Mouse (Mus musculus): ENCODE data around the gene Ccdc114.
"Not testable (repeated sequence)": the region's sequence is repeated elsewhere in the genome, so short reads cannot be mapped to it uniquely, and the experiment has no call there.

Ccdc114 gene

DNA sequence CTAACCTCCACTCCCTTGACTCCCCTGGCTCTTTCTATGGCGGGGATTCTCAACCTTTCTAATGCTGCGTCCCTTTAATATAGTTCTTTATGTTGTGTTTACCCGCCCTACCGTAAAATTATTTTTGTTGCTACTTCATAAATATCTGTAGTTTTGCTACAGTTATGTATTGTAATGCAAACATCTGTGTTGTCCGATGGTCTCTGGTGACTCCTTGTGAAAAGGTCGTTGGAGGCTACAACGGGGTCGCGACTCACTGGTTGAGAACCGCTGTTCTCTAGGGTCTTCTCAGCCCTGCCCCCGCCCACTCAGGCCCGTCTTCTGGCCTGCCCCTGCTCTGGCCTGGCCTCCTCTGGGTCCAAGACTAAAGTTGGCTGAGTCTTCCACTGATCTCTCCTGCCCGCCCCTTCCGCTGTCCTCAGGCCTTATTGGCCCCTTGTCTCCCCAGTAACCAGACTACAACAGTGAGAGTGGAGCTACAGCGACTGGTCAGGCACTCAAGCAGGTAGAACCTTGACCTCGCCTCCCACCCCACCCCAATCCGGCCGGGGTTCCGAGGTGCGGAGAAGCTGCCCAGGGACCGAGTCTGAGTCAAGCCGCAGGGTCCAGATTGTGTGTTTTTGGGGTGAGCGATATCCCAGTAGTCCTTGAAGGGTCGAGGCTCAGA, at the start of gene Ccdc114:
Ccdc114 (plus strand) TSS at position 311 of the 667 bp plus-strand sequence.
- peak; percentile 85 for DNase-seq (ENCODE audit: low spot score)

DNA sequence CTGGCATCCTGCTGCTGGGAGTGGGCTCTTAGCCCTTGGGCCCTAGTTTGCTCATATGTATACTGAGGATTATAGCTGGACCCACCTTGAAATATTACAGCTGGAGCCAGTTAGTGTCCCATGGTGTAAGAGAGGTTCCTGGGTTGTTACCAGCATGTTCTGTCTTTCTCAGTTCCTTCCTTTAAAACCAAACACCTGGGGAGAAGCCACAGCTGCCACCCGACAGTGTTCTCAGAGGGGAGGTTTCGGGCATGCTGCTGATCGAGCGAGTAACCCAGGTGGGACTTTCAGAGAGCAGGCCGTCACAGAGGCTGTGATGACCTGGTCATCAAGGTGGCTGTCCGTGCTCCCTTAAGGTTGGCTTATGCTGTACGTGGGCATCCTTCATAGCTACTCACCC, 47.0 kb upstream of the Ccdc114 start:
- no peak for DNase-seq (ENCODE audit: low spot score)

DNA sequence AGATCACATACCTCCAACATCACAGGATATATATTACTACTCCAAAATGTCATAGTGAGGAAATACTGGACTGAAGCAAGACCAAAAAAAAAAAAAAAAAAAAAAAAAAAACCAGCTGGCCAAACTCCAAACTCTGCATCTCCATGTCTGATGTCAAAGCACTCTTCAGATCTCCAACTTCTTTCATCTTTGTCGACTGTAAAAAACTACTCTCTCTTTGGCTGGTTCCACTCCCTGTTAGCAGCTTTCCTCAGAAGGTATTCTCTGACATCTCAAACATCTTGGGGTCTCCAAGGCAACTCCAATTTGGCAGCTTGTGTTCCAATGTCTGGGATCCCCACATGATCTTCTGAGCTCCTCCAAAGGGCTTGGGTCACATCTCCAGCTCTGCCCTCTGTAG, 45.6 kb upstream of the Ccdc114 start, which contains the start of gene Grin2d:
Grin2d (minus strand) TSS at position 101 of the 400 bp plus-strand sequence.
- DNase-seq (ENCODE audit: low spot score) = not testable (repeated sequence)

DNA sequence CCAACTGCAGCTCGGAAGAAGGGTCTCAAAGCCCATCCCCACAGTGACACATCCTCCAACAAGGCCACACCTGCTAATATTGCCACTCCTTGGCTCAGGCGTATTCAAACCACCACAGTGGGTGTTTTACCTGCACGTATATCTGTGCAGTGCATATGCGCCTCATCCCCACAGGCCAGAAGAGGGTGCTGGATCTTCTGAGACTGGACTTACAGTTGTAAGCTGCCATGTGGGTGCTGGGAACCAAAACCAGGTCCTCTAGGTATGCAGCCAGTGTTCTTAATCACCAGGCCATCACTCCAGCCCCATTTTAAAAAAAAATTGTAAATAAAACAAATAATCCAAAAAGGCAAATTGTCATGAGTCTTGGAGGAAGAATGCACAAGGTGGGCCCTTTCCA, 43.3 kb upstream of the Ccdc114 start:
- no peak for DNase-seq (ENCODE audit: low spot score)

DNA sequence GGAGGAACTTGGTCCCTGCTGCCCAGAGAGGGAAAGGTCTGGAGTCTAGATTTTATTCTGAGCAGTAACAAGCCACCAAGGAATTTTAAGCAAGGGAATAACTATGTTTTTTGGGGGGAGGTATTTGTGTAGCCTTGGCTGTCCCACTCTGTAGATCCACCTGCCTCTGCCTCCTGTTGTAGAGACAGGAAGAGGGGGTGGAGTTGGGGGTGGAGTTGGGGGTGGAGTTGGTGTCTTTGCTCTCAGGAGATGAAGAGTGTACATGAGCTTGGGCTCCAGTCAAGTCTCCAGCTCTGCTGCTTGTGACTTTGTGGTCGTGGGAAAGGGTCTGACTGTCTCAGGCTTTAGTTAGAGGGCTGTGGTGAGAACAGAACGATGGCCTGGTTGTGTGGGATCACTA, 42.9 kb upstream of the Ccdc114 start:
- no peak for DNase-seq (ENCODE audit: low spot score)

DNA sequence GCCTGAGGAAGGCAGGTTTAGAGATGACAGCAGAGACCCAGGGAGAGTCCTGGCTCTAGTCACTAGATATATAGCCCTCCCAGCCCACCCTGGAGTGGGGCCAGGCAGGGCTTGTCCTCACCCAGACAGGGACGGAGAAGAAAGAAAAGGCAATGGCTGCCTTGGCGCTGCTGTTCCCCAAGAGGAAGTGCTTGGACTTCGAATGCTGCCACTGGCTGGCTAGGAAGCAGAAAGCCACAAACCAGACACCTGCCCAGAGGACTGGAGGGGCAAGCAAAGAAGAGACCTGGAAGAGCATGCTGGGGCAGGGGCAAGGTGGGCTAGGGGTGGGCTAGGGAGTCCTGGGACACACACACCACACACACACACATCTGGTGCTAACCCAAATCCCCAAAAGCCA, 36.6 kb upstream of the Ccdc114 start:
- DNase-seq (ENCODE audit: low spot score) = no peak

DNA sequence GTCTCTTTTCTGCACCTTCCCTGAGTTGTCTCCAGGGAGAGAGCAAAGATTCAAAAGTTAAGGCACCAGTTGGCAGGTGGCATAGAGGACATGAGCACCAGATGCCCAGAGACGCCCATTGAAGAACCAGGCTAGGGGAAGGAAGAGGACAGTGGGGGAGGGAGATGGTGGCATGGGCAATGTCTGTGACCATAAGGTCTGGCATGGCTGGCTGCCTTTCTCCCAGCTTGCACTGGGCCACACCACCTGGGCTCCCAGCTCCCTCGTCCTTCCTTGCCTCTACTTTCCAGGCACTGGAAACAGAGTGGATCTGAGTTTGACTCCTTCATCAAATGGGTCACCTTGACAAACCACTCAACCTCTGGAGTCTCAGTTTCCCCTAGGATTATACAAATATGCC, 31.2 kb upstream of the Ccdc114 start:
- no peak for DNase-seq (ENCODE audit: low spot score)

DNA sequence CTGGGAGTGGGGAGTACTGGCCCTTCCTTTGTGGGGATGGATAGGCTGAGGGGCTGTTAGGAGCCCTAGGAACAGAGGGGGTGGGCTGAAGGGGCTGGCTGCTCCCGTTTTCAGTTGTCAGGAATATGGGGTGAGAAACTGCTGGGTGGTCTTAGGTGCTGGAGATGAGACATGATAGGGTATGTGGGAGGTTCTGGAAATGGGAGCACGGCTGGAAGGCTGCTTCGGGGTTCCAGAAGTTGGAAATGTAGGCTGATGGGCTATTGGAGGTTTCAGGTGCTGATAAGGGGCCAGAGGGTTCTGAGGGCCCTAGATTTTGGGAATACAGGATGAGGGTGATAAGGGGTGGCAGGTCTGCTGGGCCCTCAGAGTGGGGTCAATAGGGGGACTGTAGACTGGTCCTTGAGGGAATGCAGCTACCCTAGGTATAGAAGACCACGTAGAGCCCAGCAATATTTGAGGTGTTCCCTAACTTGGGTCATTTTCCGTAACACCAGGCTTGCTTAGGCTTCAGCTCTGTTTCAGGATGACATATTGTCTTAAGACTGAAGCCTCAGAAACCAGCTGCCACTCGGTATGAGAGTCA, 27.8 kb upstream of the Ccdc114 start:
- DNase-seq (ENCODE audit: low spot score) = no peak

DNA sequence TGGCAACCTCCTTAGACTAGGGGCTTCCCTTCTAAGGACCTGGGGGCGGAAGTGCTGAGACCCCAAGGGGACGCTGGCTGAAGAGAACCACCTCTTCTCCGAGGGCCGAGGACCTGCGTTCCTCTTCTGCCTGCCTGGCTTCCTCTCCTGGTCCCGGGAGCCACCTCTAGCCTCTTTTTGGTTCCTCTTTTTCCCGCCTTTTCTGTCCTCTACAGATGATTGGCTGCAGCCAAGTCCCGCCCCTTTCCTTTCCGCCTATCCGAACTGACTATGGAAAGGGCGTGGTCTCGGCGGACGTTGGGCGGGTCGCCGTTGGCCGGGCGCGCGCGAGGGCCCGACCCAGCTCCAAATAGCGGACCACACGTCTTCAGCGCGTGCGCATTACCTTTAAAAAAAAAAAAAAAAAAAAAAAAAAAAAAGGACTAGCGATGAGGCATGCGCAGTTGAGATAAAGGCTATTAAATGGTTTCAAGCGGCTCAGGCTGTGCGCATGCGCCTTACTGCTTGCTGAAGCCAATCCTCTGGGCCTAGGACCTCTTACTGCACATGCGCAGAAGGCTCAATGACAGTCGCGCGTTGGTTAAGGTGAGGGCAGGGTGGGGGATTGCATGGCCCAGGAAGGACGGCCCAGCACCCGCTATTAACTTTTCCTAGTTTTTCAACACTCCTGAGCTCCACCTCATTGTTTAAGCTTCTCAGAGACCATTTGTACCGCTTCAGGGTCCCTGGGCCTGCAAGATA, 27.2 kb upstream of the Ccdc114 start, which contains the start of the genes Syngr4 and Tmem143:
Syngr4 (minus strand) TSS at position 198 of the 741 bp plus-strand sequence.
Tmem143 (plus strand) TSS at position 425 of the 741 bp plus-strand sequence.
- peak; percentile 98 for DNase-seq (ENCODE audit: low spot score)

DNA sequence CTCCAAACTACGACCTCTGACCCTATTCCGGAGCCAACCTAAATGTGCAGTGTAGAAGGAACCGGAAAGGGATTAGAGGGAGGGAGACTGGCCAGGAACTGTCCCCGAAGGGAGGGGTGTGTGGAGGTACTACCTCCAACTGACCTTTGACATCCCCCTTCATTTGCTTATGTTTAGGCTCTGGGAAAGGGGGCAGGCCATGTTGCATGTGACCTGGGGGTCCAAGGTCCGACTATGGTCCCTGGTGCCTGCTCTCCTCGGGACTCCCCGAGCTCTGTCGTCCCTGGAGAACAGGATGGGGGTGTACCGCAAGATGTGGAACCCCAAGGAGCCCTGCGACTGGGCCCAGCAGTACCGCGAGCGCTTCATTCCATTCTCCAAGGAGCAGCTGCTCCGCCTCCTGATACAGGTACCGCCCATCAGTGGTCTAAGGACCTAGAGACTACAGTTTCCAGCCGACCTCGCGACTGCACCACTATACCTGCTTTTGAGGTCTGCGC, 26.6 kb upstream of the Ccdc114 start:
- peak; percentile 62 for DNase-seq (ENCODE audit: low spot score)

DNA sequence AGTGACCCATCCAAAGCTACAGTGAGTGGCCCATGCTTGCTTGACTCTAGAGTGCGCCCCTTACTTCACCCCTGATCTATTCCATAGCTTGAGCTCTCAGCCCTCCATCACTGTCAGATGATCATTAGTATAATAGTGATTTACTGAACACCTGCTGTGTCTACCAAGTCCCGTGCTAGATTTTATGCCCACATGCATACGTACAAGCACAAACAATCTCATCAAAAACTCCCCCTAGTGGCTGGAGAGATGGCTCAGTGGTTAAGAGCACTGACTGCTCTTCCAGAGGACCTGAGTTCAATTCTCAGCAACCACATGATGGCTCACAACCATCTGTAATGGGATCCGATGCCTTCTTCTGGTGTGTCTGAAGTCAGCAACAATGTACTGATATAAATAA, 25.7 kb upstream of the Ccdc114 start:
- DNase-seq (ENCODE audit: low spot score) = peak; percentile 28

DNA sequence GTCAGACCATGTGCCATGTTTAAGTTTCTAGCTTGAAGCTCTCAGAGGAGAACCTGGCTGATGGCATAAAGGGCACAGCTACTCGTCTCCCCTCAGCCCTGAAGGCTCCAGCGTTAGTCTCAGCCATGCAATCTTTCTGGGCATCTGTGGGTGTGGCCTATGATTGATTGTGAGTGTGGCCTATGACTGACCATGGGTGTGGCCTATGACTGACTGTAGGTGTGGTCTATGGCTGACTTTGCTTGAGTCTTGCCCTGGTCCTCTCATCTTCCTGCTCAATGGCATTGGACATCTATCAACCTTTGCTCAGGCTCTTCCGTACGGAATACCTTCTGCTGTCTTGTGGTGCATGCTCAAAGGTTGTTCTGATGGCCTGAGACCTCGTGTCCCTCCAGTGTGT, 22.3 kb upstream of the Ccdc114 start:
- no peak for DNase-seq (ENCODE audit: low spot score)

DNA sequence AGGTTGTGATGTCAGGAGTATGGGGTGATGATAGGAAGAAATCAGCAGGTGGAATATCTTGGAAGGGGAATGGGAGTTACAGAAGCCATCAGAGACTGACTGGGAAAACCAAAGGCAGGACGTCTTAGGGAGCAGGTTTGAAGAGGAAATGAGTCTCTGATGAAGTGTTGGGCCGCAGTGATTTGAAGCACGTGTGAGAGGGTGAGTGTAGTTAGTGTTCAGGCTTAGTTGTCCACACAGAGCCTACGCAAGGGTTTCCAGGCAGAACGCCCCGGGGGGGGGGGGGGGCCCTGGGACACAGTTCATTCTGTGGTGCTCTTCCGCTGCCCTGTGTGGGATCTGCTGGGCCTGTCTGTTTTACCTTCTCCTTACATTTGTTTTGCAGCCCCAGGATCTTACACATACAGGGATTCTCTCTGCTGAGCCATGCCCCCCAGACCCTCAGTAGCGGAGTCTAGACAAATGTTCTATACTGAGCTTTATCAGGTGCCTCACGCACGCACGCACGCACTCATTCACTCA, 21.3 kb upstream of the Ccdc114 start:
- DNase-seq (ENCODE audit: low spot score) = no peak

DNA sequence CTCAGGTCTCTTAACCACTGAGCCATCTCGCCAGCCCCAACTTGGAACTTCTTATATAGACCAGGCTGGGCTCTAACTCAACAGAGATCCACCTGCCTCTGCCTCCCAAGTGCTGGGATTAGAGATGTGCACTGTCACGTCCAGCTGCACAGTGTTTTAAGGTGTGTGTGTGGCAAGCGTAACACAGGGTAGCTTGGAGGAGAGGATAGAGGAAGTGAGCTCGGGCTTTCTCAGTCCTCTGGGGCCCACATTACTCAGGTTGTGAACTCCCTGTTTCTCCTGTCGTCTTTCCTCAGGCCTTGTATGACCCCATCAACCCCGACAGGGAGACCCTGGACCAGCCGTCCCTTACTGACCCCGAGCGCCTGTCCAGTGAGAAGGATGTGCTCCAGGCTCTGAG, 17.2 kb upstream of the Ccdc114 start:
- no peak for DNase-seq (ENCODE audit: low spot score)

DNA sequence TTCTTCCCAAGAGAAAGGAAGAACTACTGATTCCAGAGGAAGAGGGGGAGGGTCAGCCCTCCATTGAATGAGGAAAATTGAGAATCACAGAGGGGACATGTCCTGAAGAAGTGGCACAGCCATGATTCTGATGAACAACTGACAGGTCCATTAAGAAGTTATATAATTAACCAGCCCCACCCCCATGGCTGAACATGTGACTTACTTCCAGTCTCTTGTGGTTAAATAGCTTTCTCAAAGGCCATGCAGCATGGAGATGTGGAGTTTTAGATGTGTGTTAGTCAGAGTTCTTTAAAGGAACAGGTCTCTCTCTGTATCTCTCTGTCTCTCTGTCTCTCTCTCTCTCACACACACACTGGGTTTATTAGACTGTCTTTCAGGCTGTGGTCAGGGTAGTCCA, 15.5 kb upstream of the Ccdc114 start:
- no peak for DNase-seq (ENCODE audit: low spot score)

DNA sequence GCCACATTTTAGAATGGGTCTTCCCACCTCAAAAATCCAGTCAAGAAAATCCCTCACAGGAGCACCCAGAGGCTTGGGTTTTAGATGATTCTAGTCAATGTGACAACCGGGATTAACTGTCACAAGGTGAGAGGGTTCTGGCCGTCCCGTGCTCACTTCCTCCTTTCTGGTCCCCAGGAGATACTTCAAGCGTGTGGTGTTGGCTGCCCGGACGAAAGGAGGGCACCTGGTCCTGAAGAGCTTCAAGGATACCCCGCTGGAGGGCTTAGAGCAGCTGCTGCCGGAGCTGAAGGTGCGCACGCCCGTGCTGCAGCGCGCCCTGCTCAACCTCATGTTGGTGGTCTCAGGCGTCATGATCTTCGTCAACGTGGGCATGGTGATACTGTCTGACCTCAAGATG, 14.7 kb upstream of the Ccdc114 start:
- no peak for DNase-seq (ENCODE audit: low spot score)

DNA sequence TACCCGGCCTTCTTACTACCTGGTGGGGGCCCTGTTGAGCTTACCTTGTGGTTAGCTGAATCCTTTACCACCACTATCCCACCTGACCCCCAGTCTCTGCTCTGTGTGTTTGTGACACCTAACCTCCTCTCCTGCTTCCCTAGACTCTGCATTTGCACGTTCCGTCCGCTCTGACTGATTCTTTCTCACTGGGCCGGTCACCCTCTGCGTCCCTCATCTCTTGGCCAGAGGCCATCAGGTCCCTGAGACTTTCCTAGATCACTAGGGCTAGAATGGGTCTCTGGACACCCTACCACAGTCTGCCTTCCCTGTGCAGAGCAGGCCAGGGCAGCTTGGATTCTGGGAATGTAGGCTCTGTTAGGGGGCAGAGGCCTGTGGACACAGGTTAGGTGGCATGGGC, 9.8 kb upstream of the Ccdc114 start:
- no peak for DNase-seq (ENCODE audit: low spot score)

DNA sequence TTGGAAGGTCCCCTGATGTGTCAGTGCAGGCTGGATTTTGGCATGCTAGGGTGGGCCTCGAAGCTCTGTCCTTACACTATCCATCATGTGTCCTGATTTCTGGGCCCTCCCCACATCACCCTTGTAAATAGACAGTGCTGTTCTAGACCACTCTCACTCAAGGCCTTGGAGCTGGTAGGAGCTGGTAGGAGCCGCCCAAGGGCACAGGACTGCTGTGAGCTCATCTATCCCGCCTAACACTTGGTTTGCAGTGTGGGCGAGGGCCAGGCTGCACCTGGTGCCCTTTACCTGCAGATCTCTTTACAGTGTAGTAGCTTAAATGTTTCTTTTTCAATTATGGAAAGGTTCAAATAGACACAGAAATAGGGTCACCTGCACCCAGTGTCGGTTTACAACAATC, 8.9 kb upstream of the Ccdc114 start:
- no peak for DNase-seq (ENCODE audit: low spot score)

DNA sequence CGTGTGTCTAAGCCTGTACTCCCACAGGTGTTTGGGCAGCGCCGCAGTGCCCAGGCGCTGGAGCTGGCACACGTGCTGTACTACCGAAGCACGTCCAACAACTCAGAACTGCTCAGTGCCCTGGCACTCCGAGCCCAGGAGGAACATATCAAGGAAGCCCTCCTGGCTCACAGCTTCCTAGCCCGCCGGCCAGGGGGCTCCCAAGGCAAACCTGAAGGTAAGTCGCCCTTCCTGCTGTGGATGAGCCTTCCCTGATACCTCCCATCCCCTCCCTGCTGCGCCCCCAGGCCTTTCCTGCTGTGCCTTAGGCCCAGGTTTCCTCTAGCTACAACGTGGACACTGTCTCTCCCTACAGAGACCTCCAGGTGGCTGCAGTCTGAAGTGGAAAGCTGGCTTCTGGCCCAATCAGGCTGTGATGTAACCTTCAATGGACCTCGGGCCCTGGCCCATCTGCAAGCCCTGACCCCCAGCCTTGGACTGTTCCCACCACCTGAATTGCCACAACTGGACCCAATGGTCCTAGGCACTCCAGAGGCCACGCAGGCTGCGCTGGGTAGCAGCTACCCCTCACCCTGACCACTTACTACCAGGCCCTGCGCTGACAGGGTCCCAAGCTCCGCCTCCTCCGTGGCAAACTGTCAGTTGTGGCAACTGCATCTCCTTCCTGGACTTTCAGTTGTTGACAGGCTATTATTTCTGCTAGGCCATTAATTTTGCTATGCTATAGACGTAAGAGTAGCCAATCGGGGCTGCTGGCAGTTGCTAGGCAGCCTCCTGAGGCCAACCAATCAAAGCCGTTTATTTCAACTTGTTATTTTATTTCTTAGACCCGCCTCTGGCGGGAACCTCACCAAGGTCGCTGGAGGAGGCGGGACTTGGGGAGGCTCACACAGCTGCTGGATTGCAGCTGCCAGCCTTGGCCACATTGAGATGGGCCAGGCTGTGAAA, 7.5 kb upstream of the Ccdc114 start:
- DNase-seq (ENCODE audit: low spot score) = peak; percentile 85

DNA sequence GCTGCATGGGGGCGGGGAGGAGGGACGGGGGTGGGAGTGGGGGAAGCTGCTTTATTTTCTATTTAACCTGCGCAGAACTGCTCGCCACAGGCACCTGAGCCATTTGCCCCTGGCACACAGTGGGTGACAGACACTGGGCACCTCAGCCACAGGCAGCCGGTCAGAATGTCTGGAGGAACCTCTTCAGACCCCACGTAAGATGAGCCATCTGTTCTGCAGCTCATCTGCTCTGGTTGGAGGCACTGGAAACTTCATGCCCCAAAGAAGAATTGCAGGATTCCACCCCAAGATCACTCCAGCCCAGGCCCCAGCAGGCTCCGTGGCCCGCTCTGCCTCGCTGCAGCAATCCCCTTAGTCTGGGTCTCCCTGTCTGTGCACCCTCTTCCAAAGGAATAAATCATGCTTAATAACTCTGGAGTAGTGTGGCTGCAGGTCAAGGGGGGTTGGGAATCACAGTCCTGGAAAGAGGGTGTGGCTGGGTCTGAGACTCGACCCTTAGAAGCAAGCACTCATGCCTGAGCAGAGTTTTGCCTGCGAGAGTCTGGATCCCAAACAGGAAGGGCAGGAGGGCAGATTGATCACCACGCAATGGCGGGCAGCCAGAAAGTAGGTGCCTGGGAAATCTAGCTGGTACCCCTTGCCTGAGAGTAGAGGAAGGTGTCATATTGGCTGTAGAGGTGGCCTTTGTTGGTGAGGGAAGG, 6.7 kb upstream of the Ccdc114 start:
- no peak for DNase-seq (ENCODE audit: low spot score)

DNA sequence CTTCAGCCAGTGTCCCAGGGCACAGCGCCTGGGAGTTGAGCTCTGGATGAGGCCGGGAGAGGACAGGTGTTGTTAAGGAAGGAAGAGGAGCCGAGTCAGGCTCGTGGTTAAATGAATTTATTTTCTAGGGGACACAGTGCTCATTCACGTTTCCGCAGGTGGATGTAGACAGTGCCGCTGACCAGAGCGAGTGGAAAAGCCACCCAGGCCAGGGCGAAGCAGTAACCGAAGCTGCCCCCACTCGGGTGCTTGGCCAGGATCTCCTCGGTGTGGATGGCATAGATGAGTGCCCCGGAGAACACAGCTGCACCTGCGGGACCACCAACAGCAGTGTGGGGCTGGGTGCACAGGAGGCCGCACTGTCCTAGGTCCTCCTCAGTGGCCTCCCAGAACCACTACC, 5.9 kb upstream of the Ccdc114 start:
- DNase-seq (ENCODE audit: low spot score) = no peak
